Mouse (Mus musculus): Measurements from ENCODE around the gene Kif26b.

The Kif26b gene

GRCm38 (mm10) chr1:178794866-178795265 lies 265.9 kb downstream of the Kif26b start:
- no peak for DNase-seq

- no peak for DNase-seq
Measured at GRCm38 (mm10) chr1:178797388-178797787, 268.5 kb downstream of the Kif26b start.

- DNase-seq: peak; percentile 66 to 75
Measured at GRCm38 (mm10) chr1:178798333-178798732, 269.4 kb downstream of the Kif26b start.

GRCm38 (mm10) chr1:178798886-178799285 lies 270.0 kb downstream of the Kif26b start:
- DNase-seq: no peak

GRCm38 (mm10) chr1:178799836-178800552 lies 271.1 kb downstream of the Kif26b start:
- DNase-seq: no peak

GRCm38 (mm10) chr1:178803155-178803554 lies 274.2 kb downstream of the Kif26b start:
- DNase-seq: peak; percentile 50 to 55

GRCm38 (mm10) chr1:178817476-178817875 lies 288.6 kb downstream of the Kif26b start:
- DNase-seq: no peak

GRCm38 (mm10) chr1:178819060-178819459 lies 290.1 kb downstream of the Kif26b start:
- DNase-seq: no peak

- DNase-seq: no peak
Measured at GRCm38 (mm10) chr1:178820079-178820478, 291.2 kb downstream of the Kif26b start.

GRCm38 (mm10) chr1:178820556-178821435 lies 291.9 kb downstream of the Kif26b start:
- DNase-seq: peak in 1 of 2 experiments; percentile 13

- no peak for DNase-seq
Measured at GRCm38 (mm10) chr1:178824871-178825270, 295.9 kb downstream of the Kif26b start.

- no peak for DNase-seq
Measured at GRCm38 (mm10) chr1:178827223-178827622, 298.3 kb downstream of the Kif26b start.

- no peak for DNase-seq
Measured at GRCm38 (mm10) chr1:178829456-178829855, 300.5 kb downstream of the Kif26b start.

GRCm38 (mm10) chr1:178832571-178832970 lies 303.6 kb downstream of the Kif26b start:
- DNase-seq: no peak

- DNase-seq: no peak
Measured at GRCm38 (mm10) chr1:178835805-178836204, 306.9 kb downstream of the Kif26b start.

GRCm38 (mm10) chr1:178836998-178837397 lies 308.1 kb downstream of the Kif26b start:
- DNase-seq: no peak

- DNase-seq: peak; percentile 44 to 47
Measured at GRCm38 (mm10) chr1:178838696-178839320, 309.9 kb downstream of the Kif26b start.

GRCm38 (mm10) chr1:178840311-178840710 lies 311.4 kb downstream of the Kif26b start:
- no peak for DNase-seq

- DNase-seq: no peak
Measured at GRCm38 (mm10) chr1:178844839-178845238, 315.9 kb downstream of the Kif26b start.

- DNase-seq: no peak
Measured at GRCm38 (mm10) chr1:178847569-178847968, 318.6 kb downstream of the Kif26b start.

- peak; percentile 30 to 32 for DNase-seq
Measured at GRCm38 (mm10) chr1:178848380-178849106, 319.6 kb downstream of the Kif26b start.

- no peak for DNase-seq
Measured at GRCm38 (mm10) chr1:178850569-178850968, 321.6 kb downstream of the Kif26b start.

GRCm38 (mm10) chr1:178854936-178855335 lies 326.0 kb downstream of the Kif26b start:
- DNase-seq: no peak

Data from cerebellum, postnatal 14 days (tissue).